Mouse (Mus musculus) embryonic facial prominence, embryonic 14.5 days (tissue): ENCODE measurements around the gene Rab37. TPM values are rescaled to one million over a fixed set of nuclear protein-coding genes. Genes with fewer than 3 reads are reported as not detected.
A peak's percentile ranks its signal among the peaks of the same experiment; 100 is the strongest.

Experiments
- ATAC-seq: fragments of 200-750 bp; cut with Nextera tagmentation; 2 replicates; pipeline ENCODE4 v1.8.0; 2017; ENCODE audit warnings: low read depth, moderate number of reproducible peaks, moderate TSS enrichment
- DNase-seq: peaks from one replicate; pipeline ENCODE4 v3.0.0-alpha.2; 2015; ENCODE audit warnings: low spot score
- H3K27ac ChIP-seq: fragments of 300-500 bp; sonication (generic); replicated peaks from 2 replicates; pipeline ENCODE4 v1.5.1; 2014; ENCODE audit warnings: low read depth, mild to moderate bottlenecking, low read length, moderate library complexity
- H3K27me3 ChIP-seq: fragments of 300-500 bp; sonication (generic); replicated peaks from 2 replicates; pipeline ENCODE4 v1.6.1; 2014; ENCODE audit warnings: low read length; ENCODE audit not compliant: control insufficient read depth, insufficient read depth
- H3K36me3 ChIP-seq: fragments of 300-500 bp; sonication (generic); 2 replicates; pipeline ENCODE4 v1.6.1; 2014; ENCODE audit warnings: low read length, mixed read lengths; ENCODE audit not compliant: control insufficient read depth, insufficient read depth
- H3K4me1 ChIP-seq: fragments of 300-500 bp; sonication (generic); 2 replicates; pipeline ENCODE4 v1.6.1; 2014; ENCODE audit warnings: antibody characterized with exemption, low read length; ENCODE audit not compliant: control insufficient read depth, insufficient read depth
- H3K4me2 ChIP-seq: fragments of 300-500 bp; sonication (generic); 2 replicates; pipeline ENCODE4 v1.6.1; 2014; ENCODE audit warnings: low read depth, mild to moderate bottlenecking, low read length, moderate library complexity, mixed read lengths
- H3K4me3 ChIP-seq: fragments of 300-500 bp; sonication (generic); 2 replicates; pipeline ENCODE4 v1.5.1; 2014; ENCODE audit warnings: low read depth, mild to moderate bottlenecking, low read length
- H3K9ac ChIP-seq: fragments of 300-500 bp; sonication (generic); 2 replicates; pipeline ENCODE4 v1.6.1; 2014; ENCODE audit warnings: low read depth, mild to moderate bottlenecking, low read length, moderate library complexity, mixed read lengths
- H3K9me3 ChIP-seq: fragments of 300-500 bp; sonication (generic); 2 replicates; pipeline ENCODE4 v1.6.1; 2016; ENCODE audit warnings: low read length; ENCODE audit not compliant: control insufficient read depth
- WGBS: fragments of 180-500 bp; shearing (Covaris S2); extraction: QIAGEN DNeasy Blood & Tissue Kit; methylation state at CpG from one replicate; pipeline ENCODE4 v1.1.7; 2014; 5-methylcytosine and 5-hydroxymethylcytosine counted together
- polyA plus RNA-seq: library from polyadenylated mRNA; unstranded; fragments of >200 nt; fragmentation: Nextera tagmentation; extraction: Ambion mirVana; gene quantifications from 2 replicates; pipeline ENCODE4 v1.2.1, GENCODE M21; 2014

Gene Rab37
- polyA plus RNA-seq, 1 experiment from 2014 or later, result 1.6 TPM

DNA sequence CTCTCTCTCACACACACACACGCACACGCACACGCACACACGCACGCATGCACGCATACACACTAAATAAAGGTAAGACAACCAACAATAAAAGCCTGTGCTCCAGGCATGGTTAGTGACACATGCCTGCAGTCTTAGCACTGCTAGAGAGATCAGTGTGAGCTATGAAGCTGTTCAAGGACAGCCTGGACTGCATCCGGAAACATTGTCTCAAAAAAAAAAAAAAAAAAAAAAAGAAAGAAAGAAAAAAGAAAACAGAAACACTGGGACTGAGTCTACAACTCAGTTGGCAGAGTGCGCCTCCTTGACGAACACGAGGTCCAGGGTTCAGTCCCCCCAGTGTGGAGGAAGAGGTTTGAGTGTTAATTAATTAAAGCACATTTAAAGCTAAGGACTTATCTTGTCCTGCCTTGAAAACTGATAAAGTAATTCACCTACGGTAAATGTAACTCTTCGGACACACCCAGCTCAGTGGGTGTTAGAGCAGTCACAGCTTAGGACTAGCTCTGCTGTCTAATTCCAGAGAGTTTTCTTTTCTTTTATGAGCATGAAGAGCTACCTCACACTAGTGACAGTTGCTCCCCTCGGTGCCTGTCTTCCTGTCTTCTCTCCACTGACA is 38.4 kb downstream of the Rab37 start:
- Histone ChIP-seq H3K4me2 (no peak overlapping the region), H3K36me3 (no peaks in the 10 kb centered on the region), H3K27ac (no peak overlapping the region), H3K4me1 (no peaks in the 10 kb centered on the region), H3K9me3 (no peaks in the 10 kb centered on the region), H3K27me3 (no peaks in the 10 kb centered on the region), H3K9ac (no peak overlapping the region), H3K4me3 (no peak overlapping the region)
- ATAC-seq (no peak), DNase-seq (no peak)
- WGBS, result 84% methylated on average over 13 of the region's 13 CpGs

DNA sequence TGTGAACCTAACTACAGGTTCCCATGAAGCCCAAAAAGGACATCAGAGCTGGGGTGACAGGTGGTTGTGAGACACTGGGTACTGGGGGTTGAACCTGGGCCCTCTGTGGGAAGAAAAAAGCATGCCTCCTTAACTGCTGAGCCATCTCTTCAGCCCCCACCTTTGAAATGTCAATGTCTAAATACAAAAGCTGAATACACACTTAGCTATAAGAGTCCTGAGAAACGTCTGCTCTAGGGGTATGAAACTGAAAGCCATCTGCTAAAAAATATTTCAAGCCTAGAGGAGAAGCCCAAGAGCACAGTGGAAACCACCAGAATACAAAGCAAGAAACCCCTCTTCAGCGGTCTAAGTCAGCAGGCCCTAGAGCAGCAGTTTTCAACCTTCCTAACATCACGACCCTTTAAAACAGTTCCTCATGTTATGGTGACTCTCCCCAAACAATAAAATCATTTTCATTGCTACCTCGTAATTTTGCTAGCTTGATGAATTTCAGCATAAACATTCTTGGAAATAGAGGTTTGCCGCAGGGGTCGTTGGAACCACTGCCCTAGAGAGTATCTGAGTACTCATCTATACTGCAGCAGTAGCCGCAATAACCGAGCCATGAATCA is 40.6 kb downstream of the Rab37 start:
- no peak overlapping the region for H3K27ac ChIP-seq
- no peak overlapping the region for H3K9ac ChIP-seq
- 79% methylated on average over 8 of the region's 8 CpGs for WGBS
- DNase-seq, result no peak
- no peaks in the 10 kb centered on the region for H3K9me3 ChIP-seq
- no peak for ATAC-seq
- H3K4me1 ChIP-seq, result no peaks in the 10 kb centered on the region
- no peak overlapping the region for H3K4me3 ChIP-seq
- no peaks in the 10 kb centered on the region for H3K27me3 ChIP-seq
- H3K4me2 ChIP-seq, result no peak overlapping the region
- H3K36me3 ChIP-seq, result no peaks in the 10 kb centered on the region

GRCm38 (mm10) chr11:115133800-115134199 is 42.6 kb downstream of the Rab37 start, which contains the start of gene Cd300lf:
TSS of gene Cd300lf (minus strand) at chr11:115133992.
- DNase-seq, result no peak
- no peak for ATAC-seq
- H3K27ac ChIP-seq, result no peak within 1 kb of the TSS
- no peaks in the 10 kb centered on the region for H3K4me1 ChIP-seq
- H3K9me3 ChIP-seq, result no peaks in the 10 kb centered on the region
- no peak within 1 kb of the TSS for H3K4me2 ChIP-seq
- WGBS, result 87% methylated on average over 8 of the region's 8 CpGs
- no peaks in the 10 kb centered on the region for H3K27me3 ChIP-seq
- no peak within 1 kb of the TSS for H3K4me3 ChIP-seq
- no peaks in the 10 kb centered on the region for H3K36me3 ChIP-seq
- H3K9ac ChIP-seq, result no peak within 1 kb of the TSS

GRCm38 (mm10) chr11:115138597-115139262 is 47.5 kb downstream of the Rab37 start:
- ATAC-seq (no peak), DNase-seq (no peak)
- Histone ChIP-seq H3K4me1 (no peaks in the 10 kb centered on the region), H3K36me3 (no peaks in the 10 kb centered on the region), H3K9ac (no peak overlapping the region), H3K27ac (no peak overlapping the region), H3K9me3 (no peaks in the 10 kb centered on the region), H3K4me3 (no peak overlapping the region), H3K4me2 (no peak overlapping the region), H3K27me3 (no peaks in the 10 kb centered on the region)
- WGBS, result 83% methylated on average over 5 of the region's 5 CpGs

DNA sequence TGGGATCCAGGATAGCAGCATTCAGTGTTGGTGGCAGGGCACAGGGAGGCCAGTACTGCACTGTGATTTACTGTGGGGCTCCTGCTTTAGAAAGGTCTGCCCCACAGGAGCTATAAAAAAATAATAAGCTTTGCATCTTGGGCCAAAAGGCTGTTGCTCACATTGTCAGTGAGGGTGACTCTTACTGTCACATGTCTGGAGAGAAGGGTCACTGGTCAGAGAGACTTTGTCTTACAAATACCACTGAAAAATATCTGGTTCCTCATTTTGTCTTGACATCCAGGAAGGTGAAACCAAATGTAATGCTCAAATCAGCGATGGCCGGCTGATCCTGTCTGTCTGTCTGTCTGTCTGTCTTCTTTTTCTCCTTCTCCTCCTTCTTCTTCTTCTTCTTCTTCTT is 50.7 kb downstream of the Rab37 start:
- H3K9me3 ChIP-seq, result no peaks in the 10 kb centered on the region
- 81% methylated on average over 2 of the region's 2 CpGs for WGBS
- H3K9ac ChIP-seq, result no peak overlapping the region
- ATAC-seq, result no peak
- no peak overlapping the region for H3K4me3 ChIP-seq
- no peak for DNase-seq
- no peak overlapping the region for H3K27ac ChIP-seq
- H3K36me3 ChIP-seq, result no peaks in the 10 kb centered on the region
- H3K27me3 ChIP-seq, result no peaks in the 10 kb centered on the region
- H3K4me1 ChIP-seq, result no peaks in the 10 kb centered on the region
- H3K4me2 ChIP-seq, result no peak overlapping the region

DNA sequence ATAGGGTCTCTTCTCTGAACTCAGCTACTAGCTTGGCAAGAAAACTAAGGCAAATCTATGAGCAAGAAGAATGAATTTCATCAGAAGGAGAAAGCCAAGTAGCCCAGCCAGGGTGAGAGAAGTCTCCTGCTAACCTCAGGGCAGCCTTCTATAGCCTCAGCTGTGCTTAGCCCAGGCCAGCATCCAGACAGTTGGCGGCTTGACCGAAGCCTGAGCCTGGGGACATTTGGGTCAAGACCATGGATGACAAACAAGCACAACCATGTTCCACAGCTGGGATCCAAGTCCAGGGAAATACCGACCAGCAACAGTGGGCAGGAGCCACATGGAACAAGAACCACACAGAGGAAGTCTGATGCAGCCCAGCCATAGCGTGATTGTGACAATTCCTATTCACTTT is 56.6 kb downstream of the Rab37 start:
- H3K27me3 ChIP-seq, result peaks cover 4% of the 10 kb centered on the region; the same call in 1 of the 2 replicates
- no peaks in the 10 kb centered on the region for H3K9me3 ChIP-seq
- no peak overlapping the region for H3K9ac ChIP-seq
- no peak for ATAC-seq
- H3K4me3 ChIP-seq, result no peak overlapping the region
- no peak overlapping the region for H3K27ac ChIP-seq
- DNase-seq, result no peak
- WGBS, result 77% methylated on average over 4 of the region's 4 CpGs
- no peaks in the 10 kb centered on the region for H3K36me3 ChIP-seq
- H3K4me2 ChIP-seq, result no peak overlapping the region
- no peaks in the 10 kb centered on the region for H3K4me1 ChIP-seq

GRCm38 (mm10) chr11:115150741-115151254 is 59.6 kb downstream of the Rab37 start:
- ATAC-seq, result no peak
- 62% methylated on average over 6 of the region's 6 CpGs for WGBS
- DNase-seq, result no peak

DNA sequence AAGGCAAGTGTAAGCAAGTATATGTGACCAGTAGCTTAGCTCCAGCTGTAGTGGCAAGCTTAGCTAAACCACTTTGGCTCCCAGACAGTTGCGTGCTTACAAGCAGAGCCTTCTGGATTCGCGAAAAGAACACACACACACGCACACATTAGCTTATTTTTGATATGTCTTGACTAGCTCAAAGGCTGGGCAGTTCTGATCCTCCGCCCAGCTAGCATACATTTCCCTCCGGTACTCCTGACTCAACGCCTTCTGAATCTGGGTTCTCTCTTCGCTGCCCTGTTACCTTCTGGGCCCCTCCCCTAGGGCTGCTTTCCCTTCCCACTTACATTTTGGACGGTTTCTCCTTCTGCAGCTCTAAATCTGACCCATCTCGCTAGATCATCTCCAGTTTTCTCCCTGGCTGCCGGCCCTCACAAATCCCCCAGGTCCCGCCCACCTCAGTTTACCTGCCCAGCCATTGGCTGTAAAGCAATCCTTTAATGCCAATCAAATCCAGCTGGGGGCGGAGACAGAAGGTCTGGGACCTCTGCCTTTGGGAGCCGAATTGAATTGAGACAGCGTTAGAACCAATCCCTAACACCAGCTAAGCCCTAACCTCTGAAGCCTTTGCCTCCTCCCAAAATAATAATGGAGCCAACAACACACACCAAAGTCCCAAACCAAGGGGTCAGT is 60.7 kb downstream of the Rab37 start:
- peaks cover 32% of the 10 kb centered on the region for H3K27me3 ChIP-seq
- H3K4me2 ChIP-seq, result peak overlapping the region; percentile 43
- no peaks in the 10 kb centered on the region for H3K36me3 ChIP-seq
- H3K4me3 ChIP-seq, result peak overlapping the region; percentile 20
- WGBS, result 2% methylated on average over 15 of the region's 15 CpGs
- no peaks in the 10 kb centered on the region for H3K9me3 ChIP-seq
- H3K27ac ChIP-seq, result no peak overlapping the region
- ATAC-seq (peak; percentile 82), DNase-seq (peak; percentile 86)
- no peaks in the 10 kb centered on the region; the same call in none of the 2 replicates for H3K4me1 ChIP-seq
- H3K9ac ChIP-seq, result no peak overlapping the region

More at GRCm38 (mm10) chr11:115150741-115151254, 59.6 kb downstream of the Rab37 start:
- Histone ChIP-seq H3K27ac (no peak overlapping the region), H3K9me3 (no peaks in the 10 kb centered on the region), H3K4me3 (no peak overlapping the region), H3K9ac (no peak overlapping the region), H3K4me2 (no peak overlapping the region), H3K27me3 (peaks cover 30% of the 10 kb centered on the region), H3K36me3 (no peaks in the 10 kb centered on the region), H3K4me1 (no peaks in the 10 kb centered on the region; the same call in none of the 2 replicates)
